Mouse (Mus musculus) heart, postnatal 36 days (tissue): ENCODE measurements around the gene Vmn2r102. TPM values are rescaled to one million over a fixed set of nuclear protein-coding genes. Genes with fewer than 3 reads are reported as not detected.

Experiments
- DNase-seq, 2 experiments: peaks; one replicate each; pipeline ENCODE4 v3.0.0; 2021 to 2022
- intact Hi-C: fragments of 180-260 bp; cut with DNase I; formaldehyde crosslinking; loops from one replicate; pipeline ENCODE4 v1.15.1; 2025
- total RNA-seq, 2 experiments: library from RNA; stranded (reverse); gene quantifications; 2 replicates each; pipeline ENCODE4 v1.2.3; 2021

The Vmn2r102 gene
- not detected for total RNA-seq

GRCm38 (mm10) chr17:19660028-19660427 is at the start of gene Vmn2r102:
Vmn2r102 (plus strand) TSS chr17:19660328.
- DNase-seq = no peak
- intact Hi-C loops = no loop called here

GRCm38 (mm10) chr17:19629328-19629727 is 30.8 kb upstream of the Vmn2r102 start:
- no peak for DNase-seq
- intact Hi-C loops = loop anchor here (1.0 kb wide), 1 partner anchor 46 kb away; no protein-coding TSS in a partner anchor

- no peak for DNase-seq
- intact Hi-C loops = no loop called here
Measured at GRCm38 (mm10) chr17:19658447-19658846, 1.7 kb upstream of the Vmn2r102 start.

GRCm38 (mm10) chr17:19692062-19692461 is 31.9 kb downstream of the Vmn2r102 start:
- no peak for DNase-seq
- intact Hi-C loops = no loop called here

Other genes starting within 250 kb of the Vmn2r102 start
- not detected for gene Vmn2r100, start 155.6 kb upstream of the Vmn2r102 start, total RNA-seq
- gene Vmn2r101, start 83.1 kb upstream of the Vmn2r102 start, total RNA-seq = not detected
- gene Vmn2r103, start 113.0 kb downstream of the Vmn2r102 start, total RNA-seq = not detected